Mouse (Mus musculus) MEL (cell line): Measurements from ENCODE around the gene Fam102a. TPM values are rescaled to one million over a fixed set of nuclear protein-coding genes. Genes with fewer than 3 reads are reported as not detected.

Source experiments
- DNase-seq: peaks from one replicate; pipeline ENCODE4 v3.0.0; 2011; ENCODE audit warnings: low read depth, low spot score
- H3K27ac ChIP-seq: 2 replicates; pipeline ENCODE4 v1.5.1; 2012; ENCODE audit warnings: low read depth, mild to moderate bottlenecking, control low read depth, low read length, moderate library complexity; ENCODE audit not compliant: control insufficient read depth
- H3K27me3 ChIP-seq, 2 experiments: fragments of 150-350 bp in 1 of 2; sonication (generic) in 1 of 2; 2 replicates each; pipeline ENCODE4 v1.6.1; 2012; ENCODE audit warnings: low read length in 2 of 2, mild to moderate bottlenecking in 2 of 2, improper control_type of control experiment in 1 of 2, moderate library complexity in 1 of 2; ENCODE audit not compliant: insufficient read depth in 2 of 2, control insufficient read depth in 1 of 2
- H3K36me3 ChIP-seq, 2 experiments: 2 replicates each; pipeline ENCODE4 v1.6.1; 2012 to 2014; ENCODE audit warnings: low read length in 2 of 2, improper control_type of control experiment in 1 of 2, inconsistent platforms in 1 of 2, mild to moderate bottlenecking in 1 of 2; ENCODE audit not compliant: insufficient read depth in 2 of 2, control insufficient read depth in 1 of 2
- H3K4me1 ChIP-seq, 2 experiments: fragments of 150-350 bp in 1 of 2; sonication (generic) in 1 of 2; 2 replicates each; pipeline ENCODE4 v1.6.1; 2012; ENCODE audit warnings: low read length in 2 of 2, improper control_type of control experiment in 1 of 2, mild to moderate bottlenecking in 1 of 2; ENCODE audit not compliant: insufficient read depth in 2 of 2, control insufficient read depth in 1 of 2
- H3K4me3 ChIP-seq, 2 experiments: fragments of 150-350 bp in 1 of 2; sonication (generic) in 1 of 2; 2 replicates each; pipeline ENCODE4 v1.5.1; 2012; ENCODE audit warnings: low read depth in 2 of 2, low read length in 2 of 2, mild to moderate bottlenecking in 2 of 2, moderate library complexity in 2 of 2, control low read depth in 1 of 2, improper control_type of control experiment in 1 of 2; ENCODE audit not compliant: control insufficient read depth in 1 of 2, insufficient read depth in 1 of 2
- H3K79me2 ChIP-seq: 2 replicates; pipeline ENCODE4 v1.6.1; 2012; ENCODE audit warnings: mild to moderate bottlenecking, low read length, moderate library complexity; ENCODE audit not compliant: control insufficient read depth, poor library complexity, insufficient read depth
- H3K9ac ChIP-seq: 2 replicates; pipeline ENCODE4 v1.6.1; 2012; ENCODE audit warnings: low read depth, mild to moderate bottlenecking, control low read depth, low read length, moderate library complexity; ENCODE audit not compliant: control insufficient read depth, poor library complexity, severe bottlenecking
- H3K9me3 ChIP-seq: fragments of 150-350 bp; sonication (generic); replicated peaks from 2 replicates; pipeline ENCODE4 v1.6.1; 2012; ENCODE audit warnings: mild to moderate bottlenecking, low read length, improper control_type of control experiment, moderate library complexity; ENCODE audit not compliant: insufficient read depth
- BHLHE40 ChIP-seq: IDR thresholded peaks from 2 replicates; pipeline ENCODE4 v1.6.1; 2012; ENCODE audit warnings: low read depth, mild to moderate bottlenecking, inconsistent platforms, low read length, improper control_type of control experiment, borderline replicate concordance
- CHD1 ChIP-seq: IDR thresholded peaks from 2 replicates; pipeline ENCODE4 v1.6.1; 2012; ENCODE audit warnings: low read depth, mild to moderate bottlenecking, inconsistent platforms, low read length, improper control_type of control experiment
- EP300 ChIP-seq, 2 experiments: IDR thresholded peaks; 2 replicates each; pipeline ENCODE4 v1.6.1; 2011; ENCODE audit warnings: improper control_type of control experiment in 2 of 2, low read length in 2 of 2, low read depth in 1 of 2, mild to moderate bottlenecking in 1 of 2
- ETS1 ChIP-seq: IDR thresholded peaks from 2 replicates; pipeline ENCODE4 v1.6.1; 2012; ENCODE audit warnings: low read depth, mild to moderate bottlenecking, inconsistent platforms, low read length, improper control_type of control experiment, moderate library complexity
- GABPA ChIP-seq: IDR thresholded peaks from 2 replicates; pipeline ENCODE4 v1.6.1; 2012; ENCODE audit warnings: low read depth, mild to moderate bottlenecking, inconsistent platforms, low read length, improper control_type of control experiment, moderate library complexity
- GATA1 ChIP-seq: IDR thresholded peaks from 2 replicates; pipeline ENCODE4 v1.6.1; 2011; ENCODE audit warnings: low read depth, low read length, improper control_type of control experiment
- KAT2A ChIP-seq: conservative IDR thresholded peaks from 2 replicates; pipeline ENCODE4 v1.6.1; 2012; ENCODE audit warnings: low read depth, low read length, improper control_type of control experiment, inconsistent platforms
- POLR2AphosphoS5 ChIP-seq: IDR thresholded peaks from 2 replicates; pipeline ENCODE4 v1.6.1; 2012; ENCODE audit warnings: low read depth, borderline replicate concordance, mild to moderate bottlenecking, inconsistent platforms, low read length, moderate library complexity, mixed read lengths
- RAD21 ChIP-seq: IDR thresholded peaks from 2 replicates; pipeline ENCODE4 v1.6.1; 2011; ENCODE audit warnings: mild to moderate bottlenecking, low read depth, low read length, improper control_type of control experiment
- RCOR1 ChIP-seq: IDR thresholded peaks from 2 replicates; pipeline ENCODE4 v1.6.1; 2012; ENCODE audit warnings: low read depth, mild to moderate bottlenecking, inconsistent platforms, low read length, improper control_type of control experiment
- SIN3A ChIP-seq: IDR thresholded peaks from 2 replicates; pipeline ENCODE4 v1.6.1; 2012; ENCODE audit warnings: low read length, improper control_type of control experiment, inconsistent platforms
- SMC3 ChIP-seq: IDR thresholded peaks from 2 replicates; pipeline ENCODE4 v1.6.1; 2011; ENCODE audit warnings: low read depth, low read length, improper control_type of control experiment
- UBTF ChIP-seq: IDR thresholded peaks from 2 replicates; pipeline ENCODE4 v1.6.1; 2012; ENCODE audit warnings: low read depth, mild to moderate bottlenecking, inconsistent platforms, low read length, improper control_type of control experiment, moderate library complexity, borderline replicate concordance; ENCODE audit not compliant: insufficient read depth
- ZKSCAN1 ChIP-seq: IDR thresholded peaks from 2 replicates; pipeline ENCODE4 v1.6.1; 2012; ENCODE audit warnings: low read depth, mild to moderate bottlenecking, inconsistent platforms, low read length, improper control_type of control experiment, moderate library complexity
- polyA plus RNA-seq, 2 experiments: library from polyadenylated mRNA; stranded (reverse) in 1 of 2; unstranded in 1 of 2; fragments of >175 nt in 1 of 2; fragments of >200 nt in 1 of 2; gene quantifications; 2 replicates each; pipeline versions ENCODE4 v1.2.1 to v1.2.4; 2012; ENCODE audit warnings: low replicate concordance in 2 of 2, low read depth in 1 of 2; ENCODE audit not compliant: insufficient read length in 2 of 2, insufficient read depth in 1 of 2, missing spikeins in 1 of 2
- total RNA-seq: library from RNA; depleted of rRNA; stranded (reverse); fragments of 300-350 nt; gene quantifications from 2 replicates; pipeline ENCODE4 v1.2.3, GENCODE M21; 2012

The Fam102a gene
- total and polyA plus RNA-seq, 3 experiments: 1.8 to 2.4 TPM; not detected in 1

GRCm38 (mm10) chr2:32537360-32537905, 2.3 kb downstream of the Fam102a start:
- DNase-seq: peak; percentile 57
- TF ChIP-seq RCOR1 (peak; percentile 35; the same call in 1 of the 2 replicates), UBTF (no peak)
- Histone ChIP-seq H3K9ac (no peak overlapping the region), H3K27ac (0 out of 2 replicates have a peak overlapping the region, but pooled peaks have one; percentile 15), H3K9me3 (no peaks in the 10 kb centered on the region), H3K79me2 (no peaks in the 10 kb centered on the region; the same call in 1 of the 2 replicates), H3K4me3 (no peak overlapping the region; a peak in 1 of 4 replicates), H3K4me1 (peaks cover 10 to 25% of the 10 kb centered on the region in 2 experiments), H3K36me3 (peaks cover 0 to 15% of the 10 kb centered on the region in 2 experiments; a peak in 2 of 4 replicates), H3K27me3 (no peaks in the 10 kb centered on the region)

- TF ChIP-seq SMC3: no peak
- TF ChIP-seq BHLHE40: no peak
- no peak for TF ChIP-seq RAD21
- TF ChIP-seq GATA1: no peak
- no peak for TF ChIP-seq EP300 (IDR thresholded peaks at IDR 0.05; ENCODE audit: low read depth in 1 of 2, low read length in 2 of 2)
- TF ChIP-seq CHD1: no peak
- no peak for TF ChIP-seq SIN3A
- no peak for TF ChIP-seq ZKSCAN1
- TF ChIP-seq GABPA: no peak
- TF ChIP-seq KAT2A: no peak
- TF ChIP-seq POLR2AphosphoS5: no peak
- no peak for TF ChIP-seq ETS1
- Histone ChIP-seq H3K4me3 (no peak overlapping the region), H3K36me3 (peaks cover 0 to 15% of the 10 kb centered on the region in 2 experiments; a peak in 2 of 4 replicates), H3K79me2 (no peaks in the 10 kb centered on the region; the same call in 1 of the 2 replicates), H3K27me3 (no peaks in the 10 kb centered on the region), H3K27ac (no peak overlapping the region), H3K4me1 (peaks cover 10 to 25% of the 10 kb centered on the region in 2 experiments), H3K9ac (no peak overlapping the region), H3K9me3 (no peaks in the 10 kb centered on the region)
- DNase-seq: no peak
Measured at GRCm38 (mm10) chr2:32537941-32538340, 2.8 kb downstream of the Fam102a start.
